Comparison of ENCODE assay signal across 40 mouse cellular contexts in genomic region chr8:109997381-109997780, GRCm38 (mm10). TPM values are rescaled to one million over a fixed set of nuclear protein-coding genes. Genes with fewer than 3 reads are reported as not detected.
"Had no signal": no experiment of that assay in that cellular context is flagged by ENCODE, and none has a peak within 500 bp of the region (broad histone marks: within the 10 kb centered on the region; RNA-seq: fewer than 3 reads in every experiment).

No protein-coding gene starts in this region.

- H3K36me3 ChIP-seq: heart, embryonic 10.5 days; heart, embryonic 12.5 days; hindbrain, embryonic 10.5 days; hindbrain, embryonic 12.5 days; intestine, embryonic 15.5 days; limb, embryonic 13.5 days; limb, embryonic 15.5 days; liver, embryonic 13.5 days; liver, embryonic 15.5 days had no signal

- H3K4me1 ChIP-seq: heart, embryonic 10.5 days; heart, embryonic 12.5 days; hindbrain, embryonic 10.5 days; hindbrain, embryonic 12.5 days; intestine, embryonic 15.5 days; limb, embryonic 13.5 days; liver, embryonic 13.5 days; liver, embryonic 15.5 days had no signal

- H3K27me3 ChIP-seq: hindbrain, embryonic 12.5 days; intestine, embryonic 15.5 days; limb, embryonic 15.5 days; liver, embryonic 13.5 days; liver, embryonic 15.5 days had no signal

- H3K9ac ChIP-seq: heart, embryonic 12.5 days; hindbrain, embryonic 12.5 days; hindbrain, embryonic 14.5 days; intestine, embryonic 15.5 days; limb, embryonic 13.5 days; limb, embryonic 15.5 days; liver, embryonic 13.5 days; liver, embryonic 15.5 days had no signal

- H3K4me3 ChIP-seq: gastrocnemius, adult 2 months; heart, adult 2 months; heart, embryonic 10.5 days; heart, embryonic 12.5 days; hindbrain, embryonic 10.5 days; hindbrain, embryonic 12.5 days; intestine, embryonic 15.5 days; limb, embryonic 13.5 days; limb, embryonic 15.5 days; liver, embryonic 13.5 days; liver, embryonic 15.5 days had no signal

- H3K9me3 ChIP-seq: heart, embryonic 10.5 days; heart, embryonic 12.5 days; hindbrain, embryonic 10.5 days; hindbrain, embryonic 12.5 days; intestine, embryonic 15.5 days; limb, embryonic 13.5 days; limb, embryonic 15.5 days; liver, embryonic 13.5 days; liver, embryonic 15.5 days had no signal

- H3K27ac ChIP-seq: gastrocnemius, adult 2 months; heart, adult 2 months; heart, embryonic 10.5 days; hindbrain, embryonic 10.5 days; hindbrain, embryonic 12.5 days; hindbrain, embryonic 14.5 days; intestine, embryonic 15.5 days; limb, embryonic 13.5 days; limb, embryonic 15.5 days; liver, embryonic 13.5 days; liver, embryonic 15.5 days had no signal

- ATAC-seq: hindbrain, embryonic 16.5 days; inflammation-experienced regulatory T-cells, adult 6 months; intestine, embryonic 15.5 days; intestine, postnatal 0 days had no signal

- DNase-seq: gastrocnemius, adult 2 months; gastrocnemius, postnatal 10 days; gastrocnemius, postnatal 25 days; heart, adult 2 months; heart, postnatal 10 days; heart, postnatal 4 days; kidney, adult 18-20 months; kidney, adult 8-10 months; kidney, postnatal 10 days; kidney, postnatal 25 days; layer of hippocampus, adult 9-11 months; layer of hippocampus, postnatal 36 days; liver, embryonic 13.5 days; lung, adult 18-20 months had no signal

- H3K4me2 ChIP-seq: heart, embryonic 12.5 days; hindbrain, embryonic 12.5 days; hindbrain, embryonic 14.5 days; intestine, embryonic 15.5 days; limb, embryonic 13.5 days; limb, embryonic 15.5 days; liver, embryonic 11.5 days; liver, embryonic 13.5 days; liver, embryonic 15.5 days had no signal

RNA-seq across cellular contexts. Expression of gene Tat, which starts 7.1 kb away (rescaled TPM):
- total RNA-seq: gastrocnemius, adult 2 months; gastrocnemius, postnatal 10 days; gastrocnemius, postnatal 25 days; granulocyte monocyte progenitor cell, adult 5-6 weeks; layer of hippocampus, adult 8-10 months; layer of hippocampus, postnatal 14 days; left cerebral cortex, adult 18-20 months; left cerebral cortex, adult 8-10 months; left cerebral cortex, postnatal 14 days; left cerebral cortex, postnatal 36 days had no signal
- polyA plus RNA-seq: heart, embryonic 10.5 days; heart, embryonic 14.5 days; hindbrain, embryonic 10.5 days; hindbrain, embryonic 12.5 days; hindbrain, embryonic 14.5 days; hindbrain, embryonic 16.5 days; inflammation-experienced regulatory T-cells, adult 6 months; intestine, embryonic 15.5 days; kidney, embryonic 14.5 days; kidney, embryonic 16.5 days; limb, embryonic 11.5 days; limb, embryonic 13.5 days; limb, embryonic 15.5 days had no signal

RNA-seq across cellular contexts. Expression of gene Marveld3, which starts 35.4 kb away (rescaled TPM):
- total RNA-seq: gastrocnemius, adult 2 months; gastrocnemius, postnatal 25 days; granulocyte monocyte progenitor cell, adult 5-6 weeks; layer of hippocampus, postnatal 36 days had no signal
- polyA plus RNA-seq: inflammation-experienced regulatory T-cells, adult 6 months; liver, embryonic 13.5 days had no signal

RNA-seq across cellular contexts. Expression of gene Chst4, which starts 42.2 kb away (rescaled TPM):
- total RNA-seq: gastrocnemius, adult 2 months; gastrocnemius, postnatal 10 days; gastrocnemius, postnatal 25 days; gastrocnemius, postnatal 4 days; granulocyte monocyte progenitor cell, adult 5-6 weeks; layer of hippocampus, adult 18-20 months; layer of hippocampus, postnatal 14 days; left cerebral cortex, postnatal 14 days had no signal
- polyA plus RNA-seq: hindbrain, embryonic 10.5 days; hindbrain, embryonic 12.5 days; hindbrain, embryonic 14.5 days; hindbrain, embryonic 16.5 days; inflammation-experienced regulatory T-cells, adult 6 months; kidney, embryonic 14.5 days; limb, embryonic 11.5 days; limb, embryonic 13.5 days; limb, embryonic 15.5 days; liver, embryonic 11.5 days; liver, embryonic 13.5 days; liver, embryonic 15.5 days had no signal
